10 mouse cellular contexts compared by ENCODE assay signal in genomic region chr8:121181285-121181884, GRCm38 (mm10). TPM values are rescaled to one million over a fixed set of nuclear protein-coding genes. Genes with fewer than 3 reads are reported as not detected.
A peak's percentile ranks its signal among the peaks of the same experiment; 100 is the strongest.
DNase-seq lines count a peak whose midpoint lies in the region; ATAC-seq and TF ChIP-seq lines count a peak whose summit lies in the region.
"Had no signal": no experiment of that assay in that cellular context is flagged by ENCODE, and none has a peak within 500 bp of the region (broad histone marks: within the 10 kb centered on the region; RNA-seq: fewer than 3 reads in every experiment).

No protein-coding gene starts in this region.

- WGBS in intestine, embryonic 15.5 days = 55% methylated on average over 10 of the region's 10 CpGs
- 55% methylated on average over 10 of the region's 10 CpGs for WGBS in intestine, postnatal 0 days
- 44% methylated on average over 10 of the region's 10 CpGs for WGBS in embryonic facial prominence, embryonic 12.5 days
- WGBS in heart, embryonic 11.5 days (ENCODE audit: insufficient replicate concordance) = 59% methylated on average over 10 of the region's 10 CpGs
- 54% methylated on average over 10 of the region's 10 CpGs for WGBS in limb, embryonic 14.5 days

- no peaks in the 10 kb centered on the region for H3K9me3 ChIP-seq in intestine, embryonic 15.5 days
- no peaks in the 10 kb centered on the region for H3K9me3 ChIP-seq in intestine, postnatal 0 days (ENCODE audit: control insufficient read depth)
- H3K9me3 ChIP-seq in embryonic facial prominence, embryonic 12.5 days = no peaks in the 10 kb centered on the region
- H3K9me3 ChIP-seq in heart, embryonic 11.5 days (replicated peaks; ENCODE audit: control insufficient read depth, low read length) = no peaks in the 10 kb centered on the region
- no peaks in the 10 kb centered on the region for H3K9me3 ChIP-seq in limb, embryonic 14.5 days (ENCODE audit: control insufficient read depth, low read length)

- H3K4me2 ChIP-seq in intestine, embryonic 15.5 days (replicated peaks) = no peak overlapping the region
- H3K4me2 ChIP-seq in intestine, postnatal 0 days (replicated peaks; ENCODE audit: low read depth) = no peak overlapping the region
- peak overlapping the region; percentile 26; the same call in 1 of the 2 replicates for H3K4me2 ChIP-seq in embryonic facial prominence, embryonic 12.5 days (replicated peaks)
- H3K4me2 ChIP-seq in heart, embryonic 11.5 days = no peak overlapping the region
- peak overlapping the region; percentile 35 for H3K4me2 ChIP-seq in limb, embryonic 14.5 days (replicated peaks; ENCODE audit: low read depth, low read length, severe bottlenecking)

- TF ChIP-seq CTCF in intestine, postnatal 0 days (IDR thresholded peaks at IDR 0.05; ENCODE audit: low read depth) = no peak

- DNase-seq in limb, embryonic 14.5 days (ENCODE audit: low spot score) = no peak
- no peak for DNase-seq in testis, postnatal 10 days (ENCODE audit: low spot score)
- DNase-seq in gastrocnemius, postnatal 14 days = no peak
- DNase-seq: cerebellum, adult 11-12 months had no signal

- ATAC-seq in intestine, embryonic 15.5 days = no peak
- no peak for ATAC-seq in intestine, postnatal 0 days
- ATAC-seq in embryonic facial prominence, embryonic 12.5 days (ENCODE audit: insufficient number of reproducible peaks, insufficient read depth, low FRiP score, low TSS enrichment) = no peak
- no peak for ATAC-seq in heart, embryonic 11.5 days (replicated peaks; ENCODE audit: insufficient number of reproducible peaks, low FRiP score, low TSS enrichment)
- ATAC-seq in limb, embryonic 14.5 days (ENCODE audit: low FRiP score, low read depth) = no peak
- ATAC-seq in megakaryocyte, adult 5-6 weeks (ENCODE audit: poor library complexity, severe bottlenecking) = no peak

- H3K4me3 ChIP-seq in intestine, embryonic 15.5 days (replicated peaks) = no peak overlapping the region
- no peak overlapping the region for H3K4me3 ChIP-seq in intestine, postnatal 0 days (ENCODE audit: low read depth, low read length)
- H3K4me3 ChIP-seq in embryonic facial prominence, embryonic 12.5 days = no peak overlapping the region
- H3K4me3 ChIP-seq in heart, embryonic 11.5 days (ENCODE audit: low read depth, low read length) = no peak overlapping the region
- no peak overlapping the region for H3K4me3 ChIP-seq in limb, embryonic 14.5 days (replicated peaks; ENCODE audit: low read length)

- H3K4me1 ChIP-seq in intestine, embryonic 15.5 days (replicated peaks) = peaks cover 13% of the 10 kb centered on the region; the same call in 1 of the 2 replicates
- no peaks in the 10 kb centered on the region for H3K4me1 ChIP-seq in intestine, postnatal 0 days (replicated peaks; ENCODE audit: control insufficient read depth, insufficient read depth, low read length)
- peaks cover 24% of the 10 kb centered on the region for H3K4me1 ChIP-seq in embryonic facial prominence, embryonic 12.5 days
- peaks cover 11% of the 10 kb centered on the region for H3K4me1 ChIP-seq in heart, embryonic 11.5 days (ENCODE audit: control insufficient read depth, insufficient read depth, low read length)
- H3K4me1 ChIP-seq in limb, embryonic 14.5 days (ENCODE audit: control insufficient read depth, insufficient read depth, low read length) = peaks cover 21% of the 10 kb centered on the region

- peak overlapping the region; percentile 22; the same call in 1 of the 2 replicates for H3K27ac ChIP-seq in intestine, embryonic 15.5 days
- H3K27ac ChIP-seq in intestine, postnatal 0 days (ENCODE audit: low read depth, low read length) = no peak overlapping the region
- H3K27ac ChIP-seq in embryonic facial prominence, embryonic 12.5 days = peak overlapping the region; percentile 76
- peak overlapping the region; percentile 67; the same call in 1 of the 2 replicates for H3K27ac ChIP-seq in heart, embryonic 11.5 days (ENCODE audit: low read depth, low read length)
- H3K27ac ChIP-seq in limb, embryonic 14.5 days (replicated peaks; ENCODE audit: low read depth, low read length) = 0 out of 2 replicates have a peak overlapping the region, but pooled peaks have one; percentile 52
- H3K27ac ChIP-seq: liver, embryonic 14.5 days had no signal

- no peak overlapping the region; the same call in 1 of the 2 replicates for H3K9ac ChIP-seq in intestine, embryonic 15.5 days
- H3K9ac ChIP-seq in intestine, postnatal 0 days (ENCODE audit: low read depth, low read length) = no peak overlapping the region
- H3K9ac ChIP-seq in embryonic facial prominence, embryonic 12.5 days = no peak overlapping the region
- H3K9ac ChIP-seq in heart, embryonic 11.5 days (ENCODE audit: low read depth, low read length) = no peak overlapping the region
- no peak overlapping the region for H3K9ac ChIP-seq in limb, embryonic 14.5 days (ENCODE audit: low read depth, low read length, severe bottlenecking)
- H3K9ac ChIP-seq: liver, embryonic 14.5 days had no signal

- no peaks in the 10 kb centered on the region for H3K36me3 ChIP-seq in intestine, embryonic 15.5 days
- no peaks in the 10 kb centered on the region for H3K36me3 ChIP-seq in intestine, postnatal 0 days (ENCODE audit: control insufficient read depth, insufficient read depth)
- no peaks in the 10 kb centered on the region for H3K36me3 ChIP-seq in embryonic facial prominence, embryonic 12.5 days
- H3K36me3 ChIP-seq in heart, embryonic 11.5 days (ENCODE audit: control insufficient read depth, insufficient read depth, low read length) = no peaks in the 10 kb centered on the region
- no peaks in the 10 kb centered on the region for H3K36me3 ChIP-seq in limb, embryonic 14.5 days (ENCODE audit: control insufficient read depth, insufficient read depth, low read length)

- no peaks in the 10 kb centered on the region for H3K27me3 ChIP-seq in intestine, embryonic 15.5 days (replicated peaks)
- no peaks in the 10 kb centered on the region for H3K27me3 ChIP-seq in intestine, postnatal 0 days (replicated peaks; ENCODE audit: control insufficient read depth, insufficient read depth, low read length)
- no peaks in the 10 kb centered on the region for H3K27me3 ChIP-seq in embryonic facial prominence, embryonic 12.5 days
- H3K27me3 ChIP-seq in heart, embryonic 11.5 days (ENCODE audit: control insufficient read depth, insufficient read depth, low read length) = no peaks in the 10 kb centered on the region
- H3K27me3 ChIP-seq in limb, embryonic 14.5 days (ENCODE audit: control insufficient read depth, insufficient read depth, low read length) = no peaks in the 10 kb centered on the region

- intact Hi-C loops in gastrocnemius, postnatal 14 days (cut with DNase I; ENCODE audit: low total_unique reads) = no loop called here

- TF ChIP-seq POLR2A in limb, embryonic 14.5 days (IDR thresholded peaks at IDR 0.05; ENCODE audit: borderline replicate concordance, extremely low read depth, insufficient read depth, insufficient read length) = no peak

RNA-seq across cellular contexts. Expression of gene Foxl1, which starts 53.6 kb away (rescaled TPM):
- polyA plus RNA-seq in intestine, embryonic 15.5 days (2015; fragmentation: Nextera tagmentation; extraction: Ambion mirVana) = 9.0 and 9.3 TPM in 2 replicates
- polyA plus RNA-seq in intestine, postnatal 0 days (2015; fragmentation: Nextera tagmentation; extraction: Ambion mirVana) = 2.6 and 2.8 TPM in 2 replicates
- 4.6 and 5.2 TPM in 2 replicates for polyA plus RNA-seq in embryonic facial prominence, embryonic 12.5 days (2016; fragmentation: Nextera tagmentation; extraction: Ambion mirVana)
- 0.69 and 1.2 TPM in 2 replicates for polyA plus RNA-seq in heart, embryonic 11.5 days (2014; fragmentation: Nextera tagmentation; extraction: Ambion mirVana)
- polyA plus RNA-seq in limb, embryonic 14.5 days (2012; rRNA removed) = 0.40 and 0.72 TPM in 2 replicates
- 0.18 and 0.28 TPM in 2 replicates for polyA plus RNA-seq in limb, embryonic 14.5 days (2014; fragmentation: Nextera tagmentation; extraction: Ambion mirVana)
- not detected in 2 replicates for total RNA-seq in megakaryocyte, adult 5-6 weeks (2015)
- not detected in 2 replicates for total RNA-seq in megakaryocyte, adult 5-6 weeks (2017)
- under 1 TPM in 1 of 2 experiments, not detected in 1; 0.10 TPM for total RNA-seq in gastrocnemius, postnatal 14 days (2021)

Comparison
In these comparisons a context has a peak if more than half of its experiments do, and no peak if none do; other contexts are left out.
1. H3K4me2 ChIP-seq: peak in embryonic facial prominence, embryonic 12.5 days (single experiment) and limb, embryonic 14.5 days (single experiment); none in intestine, embryonic 15.5 days (single experiment), intestine, postnatal 0 days (single experiment) and heart, embryonic 11.5 days (single experiment).